Mouse (Mus musculus) forebrain, embryonic 11.5 days (tissue): ENCODE measurements around the gene Vav2. TPM values are rescaled to one million over a fixed set of nuclear protein-coding genes. Genes with fewer than 3 reads are reported as not detected.

Source experiments
- ATAC-seq: fragments of 200-750 bp; cut with Nextera tagmentation; replicated peaks from 2 replicates; pipeline ENCODE4 v1.8.0; 2017; ENCODE audit warnings: moderate TSS enrichment; ENCODE audit not compliant: low FRiP score
- DNase-seq: peaks from one replicate; pipeline ENCODE4 v3.0.0-alpha.2; 2017; ENCODE audit warnings: low spot score
- H3K27ac ChIP-seq: fragments of 300-500 bp; sonication (generic); 2 replicates; pipeline ENCODE4 v1.5.1; 2014; ENCODE audit warnings: low read depth, low read length
- H3K27me3 ChIP-seq: fragments of 300-500 bp; sonication (generic); 2 replicates; pipeline ENCODE4 v1.6.1; 2014; ENCODE audit warnings: mild to moderate bottlenecking, low read length, mixed read lengths; ENCODE audit not compliant: control insufficient read depth, insufficient read depth
- H3K36me3 ChIP-seq: fragments of 300-500 bp; sonication (generic); 2 replicates; pipeline ENCODE4 v1.6.1; 2014; ENCODE audit warnings: mild to moderate bottlenecking, low read length, moderate library complexity, mixed read lengths; ENCODE audit not compliant: control insufficient read depth, insufficient read depth
- H3K4me1 ChIP-seq: fragments of 300-500 bp; sonication (generic); replicated peaks from 2 replicates; pipeline ENCODE4 v1.6.1; 2014; ENCODE audit warnings: low read length, mixed read lengths; ENCODE audit not compliant: control insufficient read depth, insufficient read depth
- H3K4me2 ChIP-seq: fragments of 300-500 bp; sonication (generic); 2 replicates; pipeline ENCODE4 v1.6.1; 2014; ENCODE audit warnings: low read depth, mild to moderate bottlenecking, low read length, moderate library complexity, mixed read lengths; ENCODE audit not compliant: severe bottlenecking
- H3K4me3 ChIP-seq: fragments of 300-500 bp; sonication (generic); 2 replicates; pipeline ENCODE4 v1.5.1; 2014; ENCODE audit warnings: low read depth, low read length
- H3K9ac ChIP-seq: fragments of 300-500 bp; sonication (generic); 2 replicates; pipeline ENCODE4 v1.6.1; 2014; ENCODE audit warnings: low read length
- H3K9me3 ChIP-seq: fragments of 300-500 bp; sonication (generic); 2 replicates; pipeline ENCODE4 v1.6.1; 2016; ENCODE audit warnings: low read length, mixed read lengths; ENCODE audit not compliant: control insufficient read depth
- WGBS: fragments of 180-500 bp; shearing (Covaris S2); extraction: QIAGEN DNeasy Blood & Tissue Kit; methylation state at CpG from one replicate; pipeline ENCODE4 v1.1.7; 2014; 5-methylcytosine and 5-hydroxymethylcytosine counted together
- polyA plus RNA-seq: library from polyadenylated mRNA; unstranded; fragments of >200 nt; fragmentation: Nextera tagmentation; extraction: Ambion mirVana; gene quantifications from 2 replicates; pipeline ENCODE4 v1.2.1, GENCODE M21; 2014

Vav2 gene
- polyA plus RNA-seq, 1 experiment from 2014 or later = 12.7 TPM

DNA sequence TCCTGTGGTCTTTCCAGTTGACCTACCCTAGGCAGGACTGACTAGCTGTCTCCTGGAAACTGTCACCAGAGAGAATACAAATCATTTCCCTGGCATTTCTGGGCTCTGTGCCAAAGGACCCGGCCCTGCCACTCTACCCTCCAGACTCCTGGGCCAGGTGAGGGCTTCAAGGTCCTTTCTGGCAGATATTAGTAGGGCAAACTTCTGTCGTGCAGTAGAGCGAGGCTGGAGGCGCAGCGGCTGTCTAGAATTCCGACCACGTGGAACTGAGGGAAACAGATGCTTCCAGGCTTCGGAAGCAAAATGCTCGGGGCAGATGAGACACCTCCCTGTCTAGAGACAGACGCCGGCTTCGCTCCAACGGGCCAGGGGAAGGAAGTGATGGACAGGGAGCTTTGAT is 122.1 kb downstream of the Vav2 start:
- Histone ChIP-seq H3K4me3 (no peak overlapping the region), H3K27ac (no peak overlapping the region), H3K27me3 (no peaks in the 10 kb centered on the region), H3K4me2 (no peak overlapping the region), H3K4me1 (peaks cover 9% of the 10 kb centered on the region), H3K36me3 (no peaks in the 10 kb centered on the region), H3K9ac (no peak overlapping the region), H3K9me3 (no peaks in the 10 kb centered on the region)
- ATAC-seq (no peak), DNase-seq (no peak)
- 86% methylated on average over 13 of the region's 13 CpGs for WGBS

DNA sequence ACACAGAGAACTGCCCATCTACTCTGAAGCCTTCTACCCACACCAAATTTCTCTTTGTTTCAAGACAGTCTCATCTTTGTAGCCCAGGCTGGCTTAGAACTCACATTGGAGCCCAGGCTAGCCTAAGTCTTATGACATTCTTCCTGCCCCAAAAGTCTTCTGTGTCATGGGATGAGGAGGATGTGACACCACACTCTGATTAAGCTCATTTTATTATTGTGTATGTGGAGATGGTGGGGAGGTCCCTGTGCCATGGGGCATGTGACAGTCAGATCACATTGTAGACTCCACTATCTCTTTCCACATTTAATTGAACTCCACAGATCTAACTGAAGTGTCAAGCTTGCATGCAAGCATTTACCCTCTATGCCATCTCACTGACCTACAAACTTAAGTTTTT is 122.8 kb downstream of the Vav2 start:
- H3K4me1 ChIP-seq = peaks cover 9% of the 10 kb centered on the region
- H3K27ac ChIP-seq = no peak overlapping the region
- H3K27me3 ChIP-seq = no peaks in the 10 kb centered on the region
- no peaks in the 10 kb centered on the region for H3K9me3 ChIP-seq
- DNase-seq (no peak), ATAC-seq (no peak)
- H3K4me3 ChIP-seq = no peak overlapping the region
- no peak overlapping the region for H3K4me2 ChIP-seq
- no peaks in the 10 kb centered on the region for H3K36me3 ChIP-seq
- H3K9ac ChIP-seq = no peak overlapping the region

DNA sequence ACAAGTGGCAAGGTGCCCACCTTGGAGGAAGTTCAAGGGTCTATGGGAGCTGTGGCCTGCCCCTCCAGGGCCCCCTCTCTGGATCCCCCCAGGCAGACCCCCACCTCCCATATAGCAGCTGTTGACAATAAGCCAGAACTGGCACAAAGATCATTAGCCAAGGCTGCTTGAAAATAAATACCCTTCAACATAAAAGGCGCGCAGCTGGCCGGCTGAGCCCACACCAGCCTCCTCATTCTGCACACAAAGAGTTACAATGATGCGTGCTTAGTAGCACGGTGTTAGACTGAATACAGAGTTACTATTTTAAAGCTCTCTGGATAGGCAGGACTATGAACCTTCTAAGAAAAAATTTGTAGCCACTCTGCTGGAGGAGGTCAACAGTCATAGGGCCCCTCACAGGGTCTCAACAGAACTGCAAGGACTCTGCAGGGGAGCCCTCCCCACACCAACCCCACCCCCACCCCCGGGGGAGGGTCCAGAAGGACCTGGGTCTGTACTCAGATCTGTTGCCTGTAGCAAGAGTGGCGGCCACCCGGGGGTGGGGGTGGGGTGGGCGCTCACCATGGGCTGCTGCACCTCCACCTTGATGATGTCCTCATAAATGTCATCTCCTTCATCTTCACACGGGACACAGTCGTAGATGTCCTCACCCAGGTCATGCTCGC is 125.3 kb downstream of the Vav2 start:
- 55% methylated on average over 12 of the region's 12 CpGs for WGBS
- 0 out of 2 replicates have a peak overlapping the region, but pooled peaks have one; percentile 8 for H3K4me2 ChIP-seq
- DNase-seq (peak; percentile 65), ATAC-seq (peak; percentile 76)
- no peak overlapping the region for H3K9ac ChIP-seq
- H3K36me3 ChIP-seq = no peaks in the 10 kb centered on the region
- H3K27me3 ChIP-seq = no peaks in the 10 kb centered on the region
- no peak overlapping the region for H3K4me3 ChIP-seq
- peaks cover 9% of the 10 kb centered on the region for H3K4me1 ChIP-seq
- no peaks in the 10 kb centered on the region for H3K9me3 ChIP-seq
- peak overlapping the region; percentile 70 for H3K27ac ChIP-seq

DNA sequence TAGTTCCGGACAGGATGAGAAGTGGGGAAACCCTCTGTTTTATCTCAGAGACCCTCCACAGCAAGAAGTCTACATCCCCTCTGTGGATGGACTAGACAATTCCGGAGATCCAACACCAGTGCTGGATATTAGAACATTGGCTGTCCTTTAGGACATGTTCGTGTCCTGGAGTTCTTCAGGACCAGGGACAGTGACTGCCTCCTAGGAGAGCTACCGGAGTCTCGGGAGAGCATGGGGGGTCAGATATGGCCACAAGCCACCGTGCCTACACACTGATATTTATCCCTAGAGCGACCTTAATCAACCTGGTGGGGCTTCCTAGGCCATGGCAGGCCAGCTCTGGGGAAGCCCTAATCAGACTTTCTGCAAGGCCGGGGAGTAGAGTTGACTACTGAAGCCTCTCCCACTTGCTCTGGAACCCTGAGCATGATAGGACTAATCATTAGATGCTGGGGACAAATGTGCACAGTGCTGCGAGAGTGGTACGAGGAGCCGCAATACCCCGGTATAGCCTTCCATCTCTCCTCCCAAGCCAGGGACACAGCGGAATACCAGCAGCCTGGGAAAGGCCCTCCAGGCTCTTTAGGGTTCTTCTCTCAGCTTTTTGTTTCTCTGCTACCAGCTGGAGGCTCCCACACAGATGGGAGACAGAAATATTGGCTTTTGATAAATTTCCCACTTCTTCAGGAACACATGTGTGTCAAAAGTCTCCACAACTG is 125.9 kb downstream of the Vav2 start:
- WGBS = 86% methylated on average over 13 of the region's 13 CpGs
- H3K4me3 ChIP-seq = no peak overlapping the region
- no peak overlapping the region for H3K9ac ChIP-seq
- H3K4me1 ChIP-seq = peaks cover 9% of the 10 kb centered on the region
- H3K27me3 ChIP-seq = no peaks in the 10 kb centered on the region
- ATAC-seq = no peak
- no peak overlapping the region for H3K4me2 ChIP-seq
- no peaks in the 10 kb centered on the region for H3K36me3 ChIP-seq
- DNase-seq = no peak
- H3K9me3 ChIP-seq = no peaks in the 10 kb centered on the region
- H3K27ac ChIP-seq = peak overlapping the region; percentile 70

DNA sequence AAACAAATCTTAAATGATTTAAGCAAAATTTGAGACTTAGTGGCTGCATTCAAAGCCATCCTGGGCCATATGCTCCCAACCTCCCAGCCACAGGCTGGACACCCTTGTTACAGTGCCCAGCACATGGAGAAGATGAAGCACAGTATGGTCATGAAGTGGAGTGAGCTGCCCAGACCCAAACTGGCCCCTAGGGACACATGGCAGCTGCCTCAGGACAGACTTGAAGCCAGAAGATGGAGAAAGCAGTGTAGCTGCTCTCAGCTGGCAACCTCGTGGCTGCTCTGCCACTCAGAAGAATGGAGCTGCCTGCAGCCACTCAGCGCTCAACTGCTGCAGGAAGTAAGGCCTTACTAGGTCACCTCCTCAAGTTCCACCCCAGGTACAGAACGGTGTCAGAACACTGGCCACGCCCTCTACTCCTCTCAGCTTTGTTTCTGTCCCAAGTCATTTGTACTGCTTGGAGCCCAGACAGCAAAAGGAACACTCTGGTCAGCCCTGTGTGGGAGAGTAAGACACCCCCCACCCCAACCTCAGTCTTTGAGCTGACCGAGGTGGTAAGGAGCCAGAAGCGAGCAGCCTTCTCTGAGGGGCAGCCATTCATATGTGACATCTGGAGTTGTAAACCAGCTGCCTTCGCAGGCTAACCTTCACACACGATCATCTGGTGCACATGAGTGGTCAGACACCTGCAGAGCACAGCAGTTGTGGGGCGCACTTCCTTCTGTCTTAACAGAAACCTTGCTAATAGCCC is 130.0 kb downstream of the Vav2 start:
- Histone ChIP-seq H3K27ac (no peak overlapping the region), H3K36me3 (no peaks in the 10 kb centered on the region), H3K4me1 (peaks cover 6% of the 10 kb centered on the region), H3K9me3 (no peaks in the 10 kb centered on the region), H3K9ac (no peak overlapping the region), H3K4me3 (no peak overlapping the region), H3K27me3 (no peaks in the 10 kb centered on the region), H3K4me2 (no peak overlapping the region)
- ATAC-seq (no peak), DNase-seq (no peak)
- 86% methylated on average over 9 of the region's 9 CpGs for WGBS

DNA sequence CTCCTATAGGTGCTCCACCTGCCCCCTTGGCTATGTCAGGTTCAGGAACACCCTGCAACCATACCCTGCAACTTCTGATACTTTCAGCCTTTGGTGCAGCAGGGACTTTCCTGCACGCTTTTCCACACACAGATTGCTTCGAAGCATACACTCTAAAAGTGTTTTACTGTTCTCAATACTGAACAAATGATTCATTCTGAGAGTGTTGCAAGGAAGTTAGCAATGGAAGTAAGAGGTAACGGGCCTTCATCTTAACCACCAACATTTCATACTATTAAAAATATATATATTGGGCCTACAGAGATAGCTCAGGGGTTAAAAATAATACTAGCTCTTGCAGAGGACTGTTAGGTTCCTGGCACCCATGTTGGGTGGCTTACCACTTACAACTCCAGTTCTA is 132.1 kb downstream of the Vav2 start:
- Histone ChIP-seq H3K4me1 (no peaks in the 10 kb centered on the region), H3K27ac (no peak overlapping the region), H3K4me2 (no peak overlapping the region), H3K9ac (no peak overlapping the region), H3K36me3 (no peaks in the 10 kb centered on the region; the same call in 1 of the 2 replicates), H3K4me3 (no peak overlapping the region), H3K27me3 (no peaks in the 10 kb centered on the region), H3K9me3 (no peaks in the 10 kb centered on the region)
- DNase-seq (no peak), ATAC-seq (no peak)
- WGBS = 97% methylated on average over 3 of the region's 3 CpGs

DNA sequence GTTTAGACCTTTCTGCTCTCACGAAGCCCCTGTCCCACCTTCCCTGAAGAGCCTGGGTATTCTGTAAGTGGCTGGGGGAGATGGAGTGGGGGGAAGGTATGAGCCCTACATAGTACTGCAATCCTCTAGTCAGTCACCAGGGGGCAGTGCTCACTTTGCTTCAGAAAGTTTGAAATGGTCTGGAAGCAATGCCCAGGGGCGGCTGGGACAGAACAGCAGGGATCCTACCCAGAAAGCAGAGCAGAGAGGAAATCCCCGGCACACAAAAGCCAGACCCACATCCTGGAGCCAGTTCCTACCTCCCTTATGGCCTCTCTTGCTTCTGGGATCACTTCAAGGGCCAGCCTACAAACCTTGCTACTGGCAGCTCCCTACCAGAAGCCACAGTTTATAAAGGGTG is 137.8 kb downstream of the Vav2 start:
- Histone ChIP-seq H3K36me3 (no peaks in the 10 kb centered on the region; the same call in 1 of the 2 replicates), H3K9ac (peak overlapping the region; percentile 12), H3K27ac (no peak overlapping the region), H3K9me3 (no peaks in the 10 kb centered on the region), H3K4me3 (no peak overlapping the region), H3K27me3 (no peaks in the 10 kb centered on the region), H3K4me2 (no peak overlapping the region), H3K4me1 (peaks cover 6% of the 10 kb centered on the region; the same call in 1 of the 2 replicates)
- 18% methylated on average over 3 of the region's 3 CpGs for WGBS
- ATAC-seq = peak; percentile 71
- DNase-seq = peak; percentile 92

DNA sequence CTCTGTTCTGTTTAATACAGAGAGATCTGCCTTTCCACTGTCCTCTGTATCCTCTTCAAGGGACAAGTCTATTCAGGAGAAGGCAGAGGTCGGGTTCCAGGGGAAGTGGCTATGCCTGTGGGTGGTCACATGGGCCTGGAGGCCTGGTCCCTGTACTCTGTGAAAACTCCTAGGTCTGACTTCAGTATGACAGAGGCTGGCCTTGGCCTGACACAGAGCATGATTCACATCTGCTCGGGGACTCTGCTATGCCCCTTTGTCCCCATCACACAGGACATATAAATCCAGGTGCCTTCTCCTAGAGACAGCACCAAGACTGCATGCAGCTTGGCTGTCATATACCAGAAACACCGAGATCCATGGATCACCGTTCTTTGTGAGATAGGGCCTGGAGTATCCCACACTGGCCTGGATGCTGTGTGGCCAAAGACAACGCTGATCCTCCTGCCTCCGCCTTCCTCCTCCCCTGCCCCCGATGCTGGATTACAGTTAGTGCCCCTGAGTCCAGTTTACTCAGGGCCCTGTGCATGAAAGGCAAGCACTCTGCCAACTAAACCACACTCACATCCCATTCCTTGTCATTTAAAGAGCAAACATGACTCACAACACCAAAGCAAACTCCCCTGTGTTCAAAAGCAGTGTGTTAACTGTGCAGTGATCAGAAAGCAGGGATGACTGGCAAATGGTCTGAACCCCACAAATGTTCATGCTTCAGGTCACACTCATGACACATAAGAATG is 139.7 kb downstream of the Vav2 start:
- Histone ChIP-seq H3K27ac (no peak overlapping the region), H3K27me3 (no peaks in the 10 kb centered on the region), H3K9me3 (no peaks in the 10 kb centered on the region), H3K4me2 (no peak overlapping the region), H3K4me1 (peaks cover 6% of the 10 kb centered on the region; the same call in 1 of the 2 replicates), H3K36me3 (no peaks in the 10 kb centered on the region; the same call in 1 of the 2 replicates), H3K9ac (no peak overlapping the region), H3K4me3 (no peak overlapping the region)
- ATAC-seq = no peak
- 85% methylated on average over 7 of the region's 7 CpGs for WGBS
- no peak for DNase-seq
